Mouse (Mus musculus) kidney, adult 9 months (tissue): Measurements from ENCODE around the gene Arhgef2.

Experiments
- DNase-seq: peaks from one replicate; pipeline ENCODE4 v3.0.0; 2022

Arhgef2 gene

GRCm38 (mm10) chr3:88646426-88646995, 40.7 kb downstream of the Arhgef2 start:
- DNase-seq, result no peak

GRCm38 (mm10) chr3:88647076-88647475, 41.3 kb downstream of the Arhgef2 start:
- DNase-seq, result no peak

GRCm38 (mm10) chr3:88647779-88648413, 42.1 kb downstream of the Arhgef2 start:
- no peak for DNase-seq

GRCm38 (mm10) chr3:88648452-88649168, 42.8 kb downstream of the Arhgef2 start:
- no peak for DNase-seq

DNA sequence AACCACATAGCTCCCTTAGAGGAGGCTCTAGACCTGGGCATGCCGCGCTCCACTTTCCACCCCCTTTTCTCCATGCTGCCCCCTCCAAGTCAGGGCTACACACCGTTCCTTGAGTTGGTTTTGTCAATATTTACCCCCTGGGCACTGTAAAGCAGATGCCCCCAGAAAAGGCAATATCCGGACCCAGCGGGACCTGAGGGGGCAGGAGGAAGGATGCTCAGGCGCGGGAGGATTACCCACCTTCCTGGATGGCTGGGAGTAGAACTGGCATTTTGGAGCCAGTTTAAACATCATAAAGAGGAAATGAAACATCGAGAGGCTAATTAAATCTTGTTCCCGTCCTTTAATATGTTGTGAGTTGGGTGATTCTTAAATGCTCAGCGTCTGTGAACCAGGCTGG, 43.4 kb downstream of the Arhgef2 start:
- no peak for DNase-seq

DNA sequence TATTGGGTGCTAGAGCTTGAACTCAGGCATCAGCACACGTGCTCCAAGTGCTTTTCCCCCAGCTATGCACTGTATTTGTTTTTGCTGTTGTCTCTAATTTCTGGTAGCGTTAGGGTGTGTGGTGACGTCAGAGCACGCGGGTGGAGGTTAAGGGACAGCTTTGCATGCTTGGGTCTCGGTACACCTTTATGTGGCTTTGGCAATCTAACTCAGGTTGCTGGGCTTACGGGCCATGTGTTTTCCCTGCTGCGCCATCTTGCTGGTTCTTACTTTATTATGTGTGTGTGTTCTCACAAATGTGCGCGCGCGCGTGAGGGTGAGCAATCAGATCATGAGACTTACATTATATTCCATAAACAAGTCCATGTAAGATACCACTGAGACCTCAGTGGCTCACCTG, 44.2 kb downstream of the Arhgef2 start:
- no peak for DNase-seq

- no peak for DNase-seq
Observed at GRCm38 (mm10) chr3:88650713-88651504, 45.1 kb downstream of the Arhgef2 start.

GRCm38 (mm10) chr3:88651669-88652618, 46.2 kb downstream of the Arhgef2 start:
- no peak for DNase-seq

DNA sequence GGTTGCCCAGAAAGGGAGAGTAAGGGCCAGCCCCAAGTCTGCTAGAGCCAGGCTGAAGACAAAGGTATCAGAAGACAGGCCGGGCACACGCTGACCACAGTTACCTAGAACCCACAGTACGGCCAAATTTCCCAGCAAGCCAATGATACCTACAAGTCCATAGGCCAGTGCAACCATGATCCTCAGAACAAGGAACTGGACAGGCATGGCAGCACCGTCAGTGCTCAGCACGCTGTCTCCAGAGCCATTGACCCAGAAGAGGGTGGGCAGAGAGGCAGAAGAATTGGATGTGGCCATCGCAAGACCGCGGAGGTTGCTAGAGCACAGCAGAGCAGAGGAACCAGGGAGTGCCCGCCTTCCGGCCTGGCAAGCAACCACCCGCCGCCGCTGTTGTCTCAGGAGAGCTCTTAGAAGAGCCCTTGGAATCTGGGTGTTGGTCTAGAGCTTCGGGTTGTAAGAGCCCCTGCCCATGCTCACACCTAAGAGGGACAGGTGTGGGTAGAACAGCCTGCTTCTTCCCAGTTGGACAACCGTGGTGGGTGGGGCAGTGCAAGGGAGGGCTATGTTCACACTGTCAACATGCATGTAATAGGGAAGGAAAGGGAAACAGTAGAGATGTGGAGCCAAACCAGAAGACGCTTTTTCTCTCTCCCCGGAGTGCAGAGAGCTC, 47.2 kb downstream of the Arhgef2 start, which contains the start of gene Rxfp4:
Gene Rxfp4 (minus strand): TSS at position 297 of the 670 bp plus-strand sequence.
- no peak for DNase-seq

- no peak for DNase-seq
Observed at GRCm38 (mm10) chr3:88653516-88654370, 48.0 kb downstream of the Arhgef2 start.

DNA sequence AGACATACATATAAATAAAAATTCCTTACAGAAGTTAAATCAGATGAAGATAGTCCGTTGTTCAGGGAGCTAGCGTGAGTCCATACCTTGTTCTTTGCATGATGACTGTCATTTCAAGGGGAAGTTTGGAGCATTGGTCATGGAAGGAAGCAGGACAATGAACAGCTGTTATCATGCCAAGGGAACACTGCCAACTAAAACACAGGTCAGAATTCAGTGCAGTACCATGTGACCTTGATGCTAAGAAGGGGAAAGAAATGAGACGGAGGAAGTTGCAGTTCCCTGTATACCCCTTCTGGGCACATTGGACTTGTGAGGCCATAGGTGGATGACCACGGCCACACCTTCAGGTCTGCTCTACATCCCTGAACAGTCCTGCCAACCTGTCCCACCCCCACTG, 48.9 kb downstream of the Arhgef2 start:
- peak; percentile 50 for DNase-seq

DNA sequence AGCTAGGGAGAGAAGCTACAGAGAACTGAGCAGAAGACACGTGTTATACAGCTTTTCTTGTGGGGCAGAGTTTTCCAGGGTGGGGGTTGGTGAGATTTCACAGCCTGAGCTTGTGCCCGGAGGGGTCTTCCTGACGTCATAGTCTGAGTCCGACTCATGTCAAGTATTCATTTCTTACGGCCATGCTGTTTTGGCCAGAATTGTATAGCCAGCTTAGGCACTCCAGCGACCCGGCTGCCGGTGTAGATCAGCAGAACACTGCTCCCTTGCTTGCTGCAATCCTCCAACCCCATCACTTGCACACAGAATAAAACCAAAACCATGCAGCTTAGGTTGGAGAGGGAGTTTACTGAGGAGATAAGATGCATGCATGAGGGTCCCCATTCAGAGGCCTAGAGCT, 49.9 kb downstream of the Arhgef2 start:
- DNase-seq, result no peak

DNA sequence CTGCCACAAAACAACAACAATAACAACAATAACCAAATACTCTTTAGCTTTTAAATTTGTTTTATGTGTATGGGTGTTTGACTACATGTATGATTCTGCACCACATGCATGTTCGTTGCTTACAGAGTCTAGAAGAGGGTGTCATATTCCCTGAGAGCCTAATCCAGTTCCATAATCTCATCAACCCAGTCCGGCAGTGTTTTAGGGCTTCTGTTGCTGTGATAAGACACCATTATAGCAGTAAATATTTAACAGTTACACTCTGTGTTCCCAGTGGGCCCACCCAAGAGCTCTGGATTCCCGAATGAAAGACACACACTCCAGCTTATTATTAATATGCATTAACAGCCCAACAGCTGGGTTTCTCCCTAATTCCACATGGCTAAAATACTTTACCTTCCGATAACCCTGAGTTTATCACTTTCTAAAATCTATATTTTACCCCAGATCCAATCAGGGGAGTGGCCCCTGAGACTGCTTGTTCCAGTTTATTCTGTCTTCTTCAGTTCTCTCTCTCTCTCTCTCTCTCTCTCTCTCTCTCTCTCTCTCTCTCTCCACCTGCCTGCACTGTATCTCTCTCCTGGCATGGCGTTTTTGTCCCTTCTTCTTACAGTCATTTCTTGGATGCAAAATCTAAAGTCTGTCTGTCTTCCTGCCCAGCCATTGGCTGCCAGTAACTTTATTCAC, 52.8 kb downstream of the Arhgef2 start:
- no peak for DNase-seq

GRCm38 (mm10) chr3:88659798-88660197, 54.0 kb downstream of the Arhgef2 start:
- no peak for DNase-seq

DNA sequence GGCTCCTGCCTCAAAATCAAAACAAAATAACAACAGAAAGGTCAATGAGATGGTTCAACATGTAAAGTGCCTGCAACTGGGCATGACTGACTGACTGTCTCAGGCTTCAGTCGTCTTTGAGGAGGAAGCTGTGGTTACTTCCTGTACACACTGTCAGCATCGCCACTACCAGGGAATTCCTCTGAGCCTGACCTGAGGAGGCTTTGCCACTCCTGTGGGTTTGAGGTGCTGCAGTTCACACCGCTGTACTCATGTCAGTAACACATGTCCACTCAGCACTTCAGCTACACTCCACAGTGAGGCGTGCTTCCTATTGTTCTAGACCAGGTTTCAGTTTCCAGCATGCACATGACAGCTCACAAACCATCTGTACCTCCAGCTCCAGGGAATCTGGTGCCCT, 58.3 kb downstream of the Arhgef2 start:
- DNase-seq, result no peak

GRCm38 (mm10) chr3:88677399-88677798, 71.6 kb downstream of the Arhgef2 start:
- DNase-seq, result peak; percentile 83

DNA sequence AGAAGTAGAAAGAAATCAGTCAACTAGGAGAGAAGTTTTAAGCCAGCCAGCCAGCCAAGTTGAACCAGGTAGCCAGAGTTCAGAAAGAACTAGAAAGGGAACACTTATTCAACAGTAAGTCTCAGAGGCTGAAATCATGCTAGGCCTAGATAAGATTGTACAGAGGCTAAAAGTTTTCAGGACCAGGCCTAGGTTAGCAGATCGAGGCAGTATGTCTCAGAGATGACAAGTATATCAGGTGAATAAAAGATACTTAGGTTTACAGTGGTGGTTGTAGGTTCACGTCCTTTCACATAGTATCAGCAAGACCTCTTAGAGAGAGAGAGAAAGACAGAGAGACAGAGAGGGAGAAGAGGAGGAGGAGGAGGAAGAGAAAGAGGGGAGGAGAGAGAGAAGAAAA, 78.0 kb downstream of the Arhgef2 start:
- peak; percentile 14 for DNase-seq

- DNase-seq, result peak; percentile 70
Observed at GRCm38 (mm10) chr3:88684236-88684979, 78.6 kb downstream of the Arhgef2 start.
